Mouse (Mus musculus) intestine, postnatal 0 days (tissue): ENCODE measurements around the gene Lrrc52. TPM values are rescaled to one million over a fixed set of nuclear protein-coding genes. Genes with fewer than 3 reads are reported as not detected.

Source experiments
- ATAC-seq: fragments of 200-750 bp; cut with Nextera tagmentation; 2 replicates; pipeline ENCODE4 v1.8.0; 2017; ENCODE audit warnings: mild to moderate bottlenecking, moderate TSS enrichment, moderate library complexity
- H3K27ac ChIP-seq: fragments of 300-500 bp; sonication (generic); 2 replicates; pipeline ENCODE4 v1.5.1; 2014; ENCODE audit warnings: mild to moderate bottlenecking, low read depth, low read length, moderate library complexity
- H3K27me3 ChIP-seq: fragments of 300-500 bp; sonication (generic); replicated peaks from 2 replicates; pipeline ENCODE4 v1.6.1; 2014; ENCODE audit warnings: low read length, mixed read lengths; ENCODE audit not compliant: control insufficient read depth, insufficient read depth
- H3K36me3 ChIP-seq: fragments of 300-500 bp; sonication (generic); 2 replicates; pipeline ENCODE4 v1.6.1; 2014; ENCODE audit warnings: mild to moderate bottlenecking, moderate library complexity; ENCODE audit not compliant: control insufficient read depth, insufficient read depth
- H3K4me1 ChIP-seq: fragments of 300-500 bp; sonication (generic); replicated peaks from 2 replicates; pipeline ENCODE4 v1.6.1; 2014; ENCODE audit warnings: antibody characterized with exemption, low read length, mixed read lengths; ENCODE audit not compliant: control insufficient read depth, insufficient read depth
- H3K4me2 ChIP-seq: fragments of 300-500 bp; sonication (generic); replicated peaks from 2 replicates; pipeline ENCODE4 v1.6.1; 2014; ENCODE audit warnings: low read depth, mild to moderate bottlenecking, moderate library complexity
- H3K4me3 ChIP-seq: fragments of 300-500 bp; sonication (generic); 2 replicates; pipeline ENCODE4 v1.5.1; 2014; ENCODE audit warnings: low read depth, low read length
- H3K9ac ChIP-seq: fragments of 300-500 bp; sonication (generic); 2 replicates; pipeline ENCODE4 v1.6.1; 2014; ENCODE audit warnings: mild to moderate bottlenecking, low read depth, low read length
- H3K9me3 ChIP-seq: fragments of 300-500 bp; sonication (generic); 2 replicates; pipeline ENCODE4 v1.6.1; 2016; ENCODE audit warnings: mixed run types; ENCODE audit not compliant: control insufficient read depth
- CTCF ChIP-seq: sonication (generic); IDR thresholded peaks from 2 replicates; pipeline ENCODE4 v1.5.1; 2016; ENCODE audit warnings: low read depth, mild to moderate bottlenecking, control low read depth, antibody characterized with exemption, moderate library complexity
- WGBS: fragments of 180-500 bp; shearing (Covaris S2); extraction: QIAGEN DNeasy Blood & Tissue Kit; methylation state at CpG from one replicate; pipeline ENCODE4 v1.1.7; 2014; 5-methylcytosine and 5-hydroxymethylcytosine counted together
- polyA plus RNA-seq: library from polyadenylated mRNA; unstranded; fragments of >200 nt; fragmentation: Nextera tagmentation; extraction: Ambion mirVana; gene quantifications from 2 replicates; pipeline ENCODE4 v1.2.1, GENCODE M21; 2015

Lrrc52 gene
- polyA plus RNA-seq, 1 experiment from 2014 or later: not detected

DNA sequence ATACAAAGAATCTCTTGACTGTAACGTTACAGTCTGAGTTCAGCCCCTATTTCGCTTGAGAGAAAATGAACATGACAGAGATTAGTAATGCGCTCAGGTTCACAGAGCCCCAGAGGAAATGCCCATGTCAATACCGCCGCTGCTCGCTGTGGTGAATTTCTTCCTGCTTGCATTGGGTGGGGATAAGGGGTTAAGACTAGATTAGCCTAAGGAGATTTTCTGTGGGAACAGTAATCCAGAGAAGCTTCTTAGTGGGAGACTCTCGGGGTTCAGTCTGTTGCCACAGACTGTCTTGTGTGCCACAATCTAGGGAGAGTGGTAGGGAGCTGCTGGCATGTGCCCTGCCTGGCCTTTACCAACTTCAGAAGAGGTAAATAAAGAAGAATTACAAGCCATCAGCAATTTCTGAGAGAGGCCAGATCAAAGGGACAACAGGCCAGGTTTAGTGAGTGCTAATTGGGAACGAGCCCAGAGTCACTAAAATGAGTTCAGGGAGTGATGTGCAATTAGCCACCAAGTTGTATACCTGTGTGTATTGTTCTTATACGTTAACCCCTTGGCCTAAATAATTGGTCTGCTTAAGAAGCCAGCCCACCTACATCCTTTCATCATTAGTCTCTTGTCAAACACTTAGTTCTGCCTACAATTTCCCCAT is 28.2 kb downstream of the Lrrc52 start:
- Histone ChIP-seq H3K4me1 (no peaks in the 10 kb centered on the region), H3K9ac (no peak overlapping the region), H3K36me3 (no peaks in the 10 kb centered on the region), H3K9me3 (no peaks in the 10 kb centered on the region), H3K27me3 (no peaks in the 10 kb centered on the region), H3K4me3 (no peak overlapping the region), H3K4me2 (no peak overlapping the region), H3K27ac (no peak overlapping the region)
- 67% methylated on average over 9 of the region's 9 CpGs for WGBS
- no peak for ATAC-seq
- no peak for TF ChIP-seq CTCF

DNA sequence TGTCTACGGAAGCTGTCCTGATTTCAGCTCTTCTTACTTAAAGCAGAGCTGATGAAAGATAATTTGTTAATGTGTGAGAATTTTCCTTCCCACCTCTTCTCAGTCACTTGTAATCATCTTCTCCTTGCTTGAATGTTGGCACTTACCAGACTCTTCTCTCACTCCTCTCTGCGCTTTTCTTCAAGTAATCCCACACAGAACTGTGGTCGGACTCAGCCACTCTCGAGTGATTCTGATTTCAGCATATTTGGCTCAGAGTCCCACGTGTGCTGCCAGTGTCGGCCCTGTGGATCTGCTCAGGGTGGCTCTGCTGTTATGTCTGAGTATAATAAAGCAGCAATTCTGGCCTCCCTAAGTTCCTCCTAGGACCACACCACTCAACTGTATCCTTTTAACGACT is 29.5 kb downstream of the Lrrc52 start:
- WGBS: 81% methylated on average over 7 of the region's 7 CpGs
- no peak for TF ChIP-seq CTCF
- Histone ChIP-seq H3K27ac (no peak overlapping the region), H3K4me3 (no peak overlapping the region), H3K9ac (no peak overlapping the region), H3K4me2 (no peak overlapping the region), H3K36me3 (no peaks in the 10 kb centered on the region), H3K27me3 (no peaks in the 10 kb centered on the region), H3K9me3 (no peaks in the 10 kb centered on the region), H3K4me1 (no peaks in the 10 kb centered on the region)
- ATAC-seq: no peak

DNA sequence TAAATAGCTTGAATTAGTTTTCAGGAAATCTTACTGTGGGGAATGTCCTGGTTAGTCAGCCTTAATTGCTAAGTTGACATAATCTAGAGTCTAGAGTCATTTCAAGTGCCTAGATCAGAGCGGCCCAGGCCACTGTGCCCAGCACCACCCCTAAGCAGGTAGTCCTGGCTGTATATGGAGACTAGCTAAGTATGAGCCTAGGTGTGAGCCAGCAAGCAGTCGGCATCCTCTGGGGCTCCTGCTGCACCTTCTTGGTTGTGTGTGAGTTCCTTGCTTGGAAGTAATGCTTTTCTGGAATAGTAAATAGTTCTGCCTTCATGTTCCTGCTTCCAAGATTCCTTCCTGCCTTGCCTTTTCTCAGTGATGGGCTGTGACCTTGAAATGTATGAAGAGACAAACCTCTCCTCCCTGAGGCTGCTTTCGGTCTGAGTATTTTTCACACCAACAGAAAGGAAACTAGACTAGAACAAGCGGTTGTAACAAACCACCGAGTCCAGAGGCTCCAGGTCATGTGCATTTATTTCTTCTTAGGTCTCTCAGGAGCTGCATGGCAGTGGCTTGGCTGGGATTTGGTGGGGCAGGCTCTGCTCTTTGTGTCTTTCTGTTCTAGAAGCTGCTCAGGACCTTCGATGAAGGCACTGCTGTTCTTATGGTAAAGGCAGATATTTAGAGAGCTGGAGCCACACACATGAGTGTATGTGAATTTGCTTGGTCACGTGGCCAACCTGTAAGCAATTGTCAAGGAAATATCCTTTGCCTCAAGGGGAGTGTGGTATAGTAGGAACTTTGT is 30.2 kb downstream of the Lrrc52 start:
- TF ChIP-seq CTCF: no peak
- H3K4me3 ChIP-seq: no peak overlapping the region
- 88% methylated on average over 7 of the region's 7 CpGs for WGBS
- no peak overlapping the region for H3K4me2 ChIP-seq
- no peak for ATAC-seq
- H3K36me3 ChIP-seq: no peaks in the 10 kb centered on the region
- no peak overlapping the region for H3K27ac ChIP-seq
- no peaks in the 10 kb centered on the region for H3K4me1 ChIP-seq
- H3K9ac ChIP-seq: no peak overlapping the region
- H3K27me3 ChIP-seq: no peaks in the 10 kb centered on the region
- no peaks in the 10 kb centered on the region for H3K9me3 ChIP-seq

DNA sequence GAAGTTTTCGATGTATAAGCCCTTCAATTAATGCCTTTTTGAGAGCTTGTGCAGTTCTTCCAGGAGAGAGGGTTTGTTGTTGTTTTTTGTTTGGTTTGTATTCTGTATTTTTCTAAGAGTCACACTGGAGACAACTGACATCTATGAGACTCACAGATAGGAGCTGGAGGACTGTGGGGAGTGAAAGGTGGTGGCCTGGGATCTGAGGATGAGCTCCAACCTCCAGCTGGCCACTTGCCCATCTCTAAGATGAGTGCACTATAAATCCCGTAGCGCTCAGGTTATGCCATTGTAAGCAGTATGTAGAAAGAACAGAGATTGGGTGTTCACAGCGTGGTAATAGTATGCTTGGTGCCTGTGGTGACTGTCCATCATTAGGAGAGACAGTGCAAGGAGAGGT is 31.6 kb downstream of the Lrrc52 start:
- WGBS: 88% methylated on average over 4 of the region's 4 CpGs
- H3K27ac ChIP-seq: no peak overlapping the region
- no peak overlapping the region for H3K9ac ChIP-seq
- TF ChIP-seq CTCF: no peak
- H3K4me3 ChIP-seq: no peak overlapping the region
- no peaks in the 10 kb centered on the region for H3K27me3 ChIP-seq
- H3K4me2 ChIP-seq: no peak overlapping the region
- no peaks in the 10 kb centered on the region for H3K9me3 ChIP-seq
- H3K36me3 ChIP-seq: no peaks in the 10 kb centered on the region
- ATAC-seq: no peak
- H3K4me1 ChIP-seq: no peaks in the 10 kb centered on the region

DNA sequence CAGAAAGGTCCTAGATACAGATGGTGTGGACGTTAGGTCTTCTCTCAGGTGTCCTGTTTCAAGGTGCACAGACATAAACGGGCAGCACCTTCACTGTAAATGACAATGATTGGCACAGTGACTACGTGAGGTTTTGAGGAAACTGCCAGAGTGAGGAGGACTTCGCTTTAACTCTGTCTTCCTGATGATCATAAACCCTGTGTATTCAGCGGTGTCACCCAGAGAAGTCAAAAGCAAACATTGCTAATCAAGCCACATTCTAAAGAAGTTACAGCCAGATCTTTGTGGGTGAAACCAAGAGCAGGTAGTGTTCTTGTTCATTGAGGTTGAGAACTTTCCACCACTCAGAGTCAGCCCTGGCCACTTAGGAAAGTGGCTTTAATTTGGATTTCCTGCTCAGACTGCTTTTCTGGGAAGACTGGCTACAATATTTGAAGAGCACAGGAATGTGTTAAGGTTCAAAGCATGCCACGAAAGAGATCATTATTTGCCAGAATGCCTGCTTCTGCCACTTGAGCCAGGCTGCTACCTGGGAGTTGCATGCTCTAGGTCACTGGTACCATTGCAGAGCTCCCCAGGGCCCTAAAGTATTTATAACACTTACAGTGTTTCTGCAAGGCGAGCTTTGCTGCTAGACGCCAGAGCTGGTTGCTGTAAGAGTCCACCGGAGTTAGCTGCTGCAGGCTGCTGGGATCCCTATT is 35.5 kb downstream of the Lrrc52 start:
- Histone ChIP-seq H3K4me1 (no peaks in the 10 kb centered on the region), H3K9me3 (no peaks in the 10 kb centered on the region), H3K4me3 (no peak overlapping the region), H3K4me2 (no peak overlapping the region), H3K36me3 (no peaks in the 10 kb centered on the region), H3K9ac (no peak overlapping the region), H3K27ac (no peak overlapping the region), H3K27me3 (no peaks in the 10 kb centered on the region)
- WGBS: 43% methylated on average over 9 of the region's 9 CpGs
- ATAC-seq: no peak
- no peak for TF ChIP-seq CTCF

DNA sequence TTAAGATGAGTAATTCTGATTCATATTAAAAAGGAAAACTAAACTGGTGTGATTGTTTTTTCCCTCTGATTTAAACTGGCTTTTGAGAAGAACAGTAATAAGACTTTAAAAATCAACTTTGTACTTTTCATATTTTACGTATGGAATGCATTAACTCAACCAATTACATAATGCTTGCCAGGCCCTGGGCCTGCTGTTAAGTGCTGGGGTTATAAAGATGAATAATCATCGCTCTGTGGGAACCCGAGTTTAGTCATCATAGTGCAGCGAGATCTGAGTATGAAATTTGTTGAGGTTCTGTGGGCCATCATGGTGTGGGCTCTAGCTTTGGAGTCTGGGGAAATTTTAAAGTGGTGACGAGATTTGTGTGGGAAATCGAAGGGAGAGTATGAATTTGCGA is 39.9 kb downstream of the Lrrc52 start:
- no peak overlapping the region for H3K27ac ChIP-seq
- TF ChIP-seq CTCF: no peak
- H3K36me3 ChIP-seq: no peaks in the 10 kb centered on the region
- H3K9ac ChIP-seq: no peak overlapping the region
- H3K27me3 ChIP-seq: no peaks in the 10 kb centered on the region
- no peak for ATAC-seq
- H3K9me3 ChIP-seq: no peaks in the 10 kb centered on the region
- H3K4me3 ChIP-seq: no peak overlapping the region
- 79% methylated on average over 7 of the region's 7 CpGs for WGBS
- H3K4me2 ChIP-seq: no peak overlapping the region
- no peaks in the 10 kb centered on the region for H3K4me1 ChIP-seq
